Mouse (Mus musculus): Measurements from ENCODE around the gene Smarcc1. TPM values are rescaled to one million over a fixed set of nuclear protein-coding genes. Genes with fewer than 3 reads are reported as not detected.

Gene Smarcc1
- 67.0 TPM for polyA plus RNA-seq (2017; shearing (Covaris generic))

DNA sequence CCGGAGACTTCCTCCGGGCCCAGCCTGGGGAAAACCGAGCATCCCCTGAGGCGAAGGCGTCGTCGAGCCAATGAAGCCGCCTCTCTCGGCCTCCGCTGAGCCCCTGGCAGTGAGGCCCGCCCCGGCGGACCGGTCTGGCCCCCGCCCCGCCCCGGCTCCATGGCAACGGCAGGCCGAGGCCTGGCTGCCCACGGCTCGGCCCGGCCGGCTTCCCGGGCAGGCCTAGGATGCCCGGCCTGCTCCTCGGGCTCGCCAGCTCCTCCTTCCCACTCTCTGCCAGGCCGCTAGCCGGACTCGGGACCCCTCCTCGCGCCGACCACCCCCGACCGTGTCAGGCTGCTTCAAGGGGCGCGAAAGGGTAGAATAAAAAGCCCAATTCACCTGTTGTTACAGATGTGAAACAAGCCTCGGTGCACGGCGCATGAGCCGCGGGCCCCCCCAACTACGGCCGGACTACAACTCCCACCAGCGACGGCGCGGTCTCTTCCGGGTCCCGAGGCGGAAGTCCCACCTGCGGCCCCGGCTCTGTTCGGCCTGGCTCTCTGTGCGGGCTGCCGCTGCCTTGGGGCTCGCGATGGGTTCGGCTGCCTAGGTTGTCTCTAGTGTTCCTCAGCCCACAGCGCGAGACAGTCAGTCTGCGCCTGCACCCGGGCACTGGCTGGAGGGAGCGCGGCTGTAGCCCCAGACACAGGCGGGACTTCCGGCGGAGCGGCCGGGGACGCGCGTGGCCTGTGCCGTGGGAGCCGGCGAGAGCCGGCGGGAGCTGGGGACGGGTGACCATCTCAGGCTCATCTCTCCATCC, at the start of gene Smarcc1:
TSS of gene Smarcc1 (plus strand) at position 732 of the 802 bp plus-strand sequence.

DNA sequence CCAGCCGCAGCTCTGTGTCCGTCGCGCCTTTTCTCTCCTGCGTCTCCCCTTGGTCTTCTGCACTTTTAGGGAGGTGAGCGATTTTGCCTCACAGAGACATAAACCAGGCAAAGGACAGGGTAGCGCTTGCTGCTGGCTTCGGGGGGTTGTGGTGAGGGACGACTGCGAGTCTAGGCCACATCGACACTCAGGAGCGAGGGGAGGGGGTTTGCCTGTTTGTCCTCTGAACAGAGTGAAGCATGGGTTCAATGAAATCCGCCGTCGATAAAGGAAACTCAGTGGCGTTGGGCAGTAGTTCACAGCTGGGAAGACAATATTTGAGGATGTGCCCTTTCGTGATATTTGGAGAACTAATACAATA, 251 bp downstream of the Smarcc1 start, which contains the start of gene Dhx30:
TSS of gene Dhx30 (minus strand) at position 52 of the 361 bp plus-strand sequence.

DNA sequence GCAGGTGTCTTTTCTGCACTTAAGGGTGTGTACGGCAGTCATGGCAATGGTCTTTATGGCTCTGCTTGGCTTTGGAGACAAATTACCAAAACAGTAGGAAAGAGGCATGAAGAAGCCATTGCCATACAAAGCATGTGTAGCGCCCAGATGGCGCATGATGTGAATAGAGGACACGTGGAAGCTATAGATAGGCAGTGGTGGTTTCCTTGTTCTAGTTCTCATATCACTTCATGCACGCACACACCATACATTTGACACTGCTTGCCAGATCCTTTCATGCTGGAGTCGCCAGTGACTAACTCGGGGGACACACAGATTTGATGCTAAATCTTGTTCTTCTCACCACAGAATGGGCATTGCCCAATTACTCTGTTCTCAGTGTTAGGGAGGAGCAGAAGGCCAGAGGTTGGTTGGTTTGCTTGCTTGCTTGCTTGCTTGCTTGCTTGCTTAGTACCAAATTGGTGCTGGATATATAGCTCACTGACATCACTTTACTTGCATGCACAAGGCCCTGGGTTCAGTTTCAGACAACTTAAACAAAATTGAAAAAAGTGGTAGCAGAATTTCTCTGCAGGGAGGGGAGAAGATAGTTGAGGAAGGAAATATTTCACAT, 125.8 kb downstream of the Smarcc1 start, which contains the start of gene Cspg5:
TSS of gene Cspg5 (plus strand) at position 563 of the 613 bp plus-strand sequence.

Other genes starting within 250 kb of the Smarcc1 start
- 16.4 TPM for gene Cdc25a, start 242.1 kb upstream of the Smarcc1 start, polyA plus RNA-seq (2017; shearing (Covaris generic))
- 63.0 TPM for gene Map4, start 186.2 kb upstream of the Smarcc1 start, polyA plus RNA-seq (2017; shearing (Covaris generic))
- 135 TPM for gene Dhx30, start 122 bp downstream of the Smarcc1 start, polyA plus RNA-seq (2017; shearing (Covaris generic))
- gene Cspg5, start 126.1 kb downstream of the Smarcc1 start, polyA plus RNA-seq (2017; shearing (Covaris generic)) = 0.07 TPM
- gene Elp6, start 187.5 kb downstream of the Smarcc1 start, polyA plus RNA-seq (2017; shearing (Covaris generic)) = 15.3 TPM
- gene Scap, start 215.6 kb downstream of the Smarcc1 start, polyA plus RNA-seq (2017; shearing (Covaris generic)) = 71.0 TPM